Mouse (Mus musculus) left cerebral cortex, adult 8-10 months (tissue): ENCODE data around the gene Maml2. TPM values are rescaled to one million over a fixed set of nuclear protein-coding genes. Genes with fewer than 3 reads are reported as not detected.

ENCODE experiments used
- DNase-seq, 2 experiments: peaks; one replicate each; pipeline ENCODE4 v3.0.0; 2022; ENCODE audit warnings: low spot score in 2 of 2
- total RNA-seq, 4 experiments: library from RNA; stranded (reverse); gene quantifications; 2 replicates each; pipeline ENCODE4 v1.2.4; 2022

Gene Maml2
- 1 to 10 TPM; 8.4 to 9.7 (median 8.8) TPM for total RNA-seq

- DNase-seq: peak in 1 of 2 experiments; percentile 17
These were observed at the start of gene Maml2 for GRCm38 (mm10) chr9:13297668-13298512. TSS of gene Maml2 (plus strand) at chr9:13297957.

GRCm38 (mm10) chr9:13248104-13248503, 49.7 kb upstream of the Maml2 start:
- no peak for DNase-seq

- DNase-seq: no peak
These were observed 46.5 kb upstream of the Maml2 start for GRCm38 (mm10) chr9:13251251-13251650.

GRCm38 (mm10) chr9:13256726-13257125, 41.0 kb upstream of the Maml2 start:
- no peak for DNase-seq

GRCm38 (mm10) chr9:13258173-13258572, 39.6 kb upstream of the Maml2 start:
- no peak for DNase-seq

GRCm38 (mm10) chr9:13260980-13261379, 36.8 kb upstream of the Maml2 start:
- no peak for DNase-seq

GRCm38 (mm10) chr9:13273219-13273618, 24.5 kb upstream of the Maml2 start:
- no peak for DNase-seq

GRCm38 (mm10) chr9:13287482-13287881, 10.3 kb upstream of the Maml2 start:
- no peak for DNase-seq

- peak; percentile 67 to 89 for DNase-seq
These were observed 1.3 kb upstream of the Maml2 start for GRCm38 (mm10) chr9:13296274-13297121.

GRCm38 (mm10) chr9:13297122-13297667, 562 bp upstream of the Maml2 start:
- no peak for DNase-seq

GRCm38 (mm10) chr9:13298513-13298878, 739 bp downstream of the Maml2 start:
- DNase-seq: no peak

- DNase-seq: peak in 1 of 2 experiments; percentile 27
These were observed 1.4 kb downstream of the Maml2 start for GRCm38 (mm10) chr9:13299190-13299589.

- DNase-seq: peak in 1 of 2 experiments; percentile 20
These were observed 2.3 kb downstream of the Maml2 start for GRCm38 (mm10) chr9:13300041-13300441.

- no peak for DNase-seq
These were observed 3.4 kb downstream of the Maml2 start for GRCm38 (mm10) chr9:13300891-13301782.

GRCm38 (mm10) chr9:13302183-13302825, 4.5 kb downstream of the Maml2 start:
- DNase-seq: no peak

GRCm38 (mm10) chr9:13303099-13303771, 5.5 kb downstream of the Maml2 start:
- no peak for DNase-seq

- DNase-seq: no peak
These were observed 6.2 kb downstream of the Maml2 start for GRCm38 (mm10) chr9:13303976-13304375.

GRCm38 (mm10) chr9:13306471-13306870, 8.7 kb downstream of the Maml2 start:
- no peak for DNase-seq

GRCm38 (mm10) chr9:13307226-13307625, 9.5 kb downstream of the Maml2 start:
- DNase-seq: no peak

- no peak for DNase-seq
These were observed 11.0 kb downstream of the Maml2 start for GRCm38 (mm10) chr9:13308718-13309117.
